ENCODE assay signal across 30 mouse cellular contexts in genomic region chr2:44518085-44518484, GRCm38 (mm10).
DNase-seq lines count a peak whose midpoint lies in the region; ATAC-seq and TF ChIP-seq lines count a peak whose summit lies in the region.
"Had no signal": no experiment of that assay in that cellular context is flagged by ENCODE, and none has a peak within 500 bp of the region (broad histone marks: within the 10 kb centered on the region; RNA-seq: fewer than 3 reads in every experiment).

No protein-coding gene starts in this region.

- intact Hi-C loops in gastrocnemius, adult 2 months (cut with DNase I), result no loop called here
- intact Hi-C loops in heart, postnatal 10 days (cut with DNase I), result no loop called here

- no peak overlapping the region for H3K9ac ChIP-seq in heart, postnatal 0 days (replicated peaks; ENCODE audit: low read depth, low read length)
- H3K9ac ChIP-seq in midbrain, postnatal 0 days (replicated peaks; ENCODE audit: low read length, poor library complexity, severe bottlenecking), result no peak overlapping the region
- no peak overlapping the region for H3K9ac ChIP-seq in midbrain, embryonic 15.5 days
- H3K9ac ChIP-seq: embryonic facial prominence, embryonic 13.5 days; forebrain, postnatal 0 days; heart, embryonic 13.5 days; hindbrain, embryonic 12.5 days had no signal

- peak overlapping the region; percentile 22; the same call in 1 of the 2 replicates for H3K4me2 ChIP-seq in heart, postnatal 0 days (ENCODE audit: low read depth, low read length)
- no peak overlapping the region for H3K4me2 ChIP-seq in midbrain, postnatal 0 days (ENCODE audit: low read depth, low read length, poor library complexity, severe bottlenecking)
- no peak overlapping the region for H3K4me2 ChIP-seq in midbrain, embryonic 15.5 days
- H3K4me2 ChIP-seq: embryonic facial prominence, embryonic 13.5 days; heart, embryonic 13.5 days; hindbrain, embryonic 12.5 days had no signal

- TF ChIP-seq CTCF in gastrocnemius, adult 2 months (IDR thresholded peaks at IDR 0.05), result no peak
- TF ChIP-seq CTCF in heart, postnatal 0 days (IDR thresholded peaks at IDR 0.05; ENCODE audit: low read depth), result no peak
- TF ChIP-seq CTCF in midbrain, postnatal 0 days (IDR thresholded peaks at IDR 0.05), result no peak

- peak overlapping the region; percentile 66 for H3K27ac ChIP-seq in gastrocnemius, adult 2 months
- no peak overlapping the region for H3K27ac ChIP-seq in heart, postnatal 0 days (ENCODE audit: low read depth)
- H3K27ac ChIP-seq in midbrain, postnatal 0 days (ENCODE audit: low read depth, low read length), result no peak overlapping the region
- H3K27ac ChIP-seq in midbrain, embryonic 15.5 days, result no peak overlapping the region
- H3K27ac ChIP-seq: embryonic facial prominence, embryonic 13.5 days; heart, embryonic 10.5 days; heart, embryonic 13.5 days; hindbrain, embryonic 12.5 days had no signal

- peak overlapping the region; percentile 15; the same call in 1 of the 2 replicates for H3K4me3 ChIP-seq in gastrocnemius, adult 2 months
- H3K4me3 ChIP-seq in heart, postnatal 0 days (ENCODE audit: low read depth, low read length), result no peak overlapping the region
- no peak overlapping the region for H3K4me3 ChIP-seq in midbrain, postnatal 0 days (ENCODE audit: low read depth, low read length)
- H3K4me3 ChIP-seq in midbrain, embryonic 15.5 days, result no peak overlapping the region
- H3K4me3 ChIP-seq: embryonic facial prominence, embryonic 13.5 days; heart, embryonic 10.5 days; heart, embryonic 13.5 days; hindbrain, embryonic 12.5 days had no signal

- ATAC-seq in heart, postnatal 0 days (ENCODE audit: insufficient read depth, low read depth), result no peak
- no peak for ATAC-seq in midbrain, postnatal 0 days (ENCODE audit: low FRiP score)
- no peak for ATAC-seq in midbrain, embryonic 15.5 days (replicated peaks)
- ATAC-seq: forebrain, embryonic 14.5 days; forebrain, postnatal 0 days; intestine, postnatal 0 days; Patski had no signal

- 48% methylated on average over 4 of the region's 4 CpGs for WGBS in heart, postnatal 0 days
- WGBS in midbrain, postnatal 0 days, result 56% methylated on average over 4 of the region's 4 CpGs
- WGBS in midbrain, embryonic 15.5 days, result 70% methylated on average over 4 of the region's 4 CpGs

- no peaks in the 10 kb centered on the region for H3K9me3 ChIP-seq in heart, postnatal 0 days (replicated peaks; ENCODE audit: control insufficient read depth, low read length)
- H3K9me3 ChIP-seq in midbrain, postnatal 0 days (ENCODE audit: low read length), result no peaks in the 10 kb centered on the region
- no peaks in the 10 kb centered on the region for H3K9me3 ChIP-seq in midbrain, embryonic 15.5 days
- H3K9me3 ChIP-seq: embryonic facial prominence, embryonic 13.5 days; G1E; heart, embryonic 10.5 days; heart, embryonic 13.5 days; hindbrain, embryonic 12.5 days had no signal

- H3K27me3 ChIP-seq in heart, postnatal 0 days (ENCODE audit: control insufficient read depth, insufficient read depth, low read length), result no peaks in the 10 kb centered on the region
- no peaks in the 10 kb centered on the region for H3K27me3 ChIP-seq in midbrain, postnatal 0 days (ENCODE audit: insufficient read depth, low read length)
- no peaks in the 10 kb centered on the region for H3K27me3 ChIP-seq in midbrain, embryonic 15.5 days (replicated peaks)
- H3K27me3 ChIP-seq: CH12.LX; embryonic facial prominence, embryonic 13.5 days; heart, embryonic 13.5 days; hindbrain, embryonic 12.5 days; Patski had no signal

- no peaks in the 10 kb centered on the region for H3K36me3 ChIP-seq in heart, postnatal 0 days (replicated peaks; ENCODE audit: control insufficient read depth, insufficient read depth, low read length)
- no peaks in the 10 kb centered on the region for H3K36me3 ChIP-seq in midbrain, postnatal 0 days (ENCODE audit: insufficient read depth, low read length)
- H3K36me3 ChIP-seq in midbrain, embryonic 15.5 days (replicated peaks), result no peaks in the 10 kb centered on the region
- H3K36me3 ChIP-seq: embryonic facial prominence, embryonic 13.5 days; G1E; heart, embryonic 10.5 days; heart, embryonic 13.5 days; hindbrain, embryonic 12.5 days had no signal

- TF ChIP-seq EP300 in heart, postnatal 0 days (IDR thresholded peaks at IDR 0.05; ENCODE audit: low read depth), result no peak

- DNase-seq in gastrocnemius, adult 2 months, result no peak
- DNase-seq in gastrocnemius, adult 8-10 months (ENCODE audit: low spot score in 2 of 2), result no peak
- peak; percentile 18 for DNase-seq in heart, postnatal 0 days (ENCODE audit: low spot score)
- DNase-seq in heart, postnatal 10 days, result no peak
- peak; percentile 12 for DNase-seq in midbrain, postnatal 0 days (ENCODE audit: low spot score)
- DNase-seq in retina, postnatal 1 day, result peak; percentile 57
- no peak for DNase-seq in retina, embryonic 14.5 days (ENCODE audit: low spot score)
- DNase-seq: adrenal gland, postnatal 10 days; adrenal gland, postnatal 36 days; B cell, adult 2 months; cerebellum, adult 11 months; cerebellum, adult 2 months; cerebellum, adult 9-11 months; cerebellum, postnatal 25 days; forebrain, postnatal 0 days; gastrocnemius, postnatal 10 days; gastrocnemius, postnatal 36 days; heart, postnatal 14 days; heart, postnatal 4 days; kidney, adult 2 months had no signal

- peaks cover 7% of the 10 kb centered on the region; the same call in 1 of the 2 replicates for H3K4me1 ChIP-seq in heart, postnatal 0 days (ENCODE audit: control insufficient read depth, insufficient read depth)
- no peaks in the 10 kb centered on the region for H3K4me1 ChIP-seq in midbrain, postnatal 0 days (ENCODE audit: insufficient read depth, low read length)
- H3K4me1 ChIP-seq in midbrain, embryonic 15.5 days, result no peaks in the 10 kb centered on the region
- H3K4me1 ChIP-seq: embryonic facial prominence, embryonic 13.5 days; heart, embryonic 10.5 days; hindbrain, embryonic 12.5 days had no signal

Comparison
In these comparisons a context has a peak if more than half of its experiments do, and no peak if none do; other contexts are left out.
1. DNase-seq: peak in heart, postnatal 0 days (single experiment), midbrain, postnatal 0 days (single experiment) and retina, postnatal 1 day (single experiment); none in gastrocnemius, adult 2 months (single experiment), gastrocnemius, adult 8-10 months (0 of 2), heart, postnatal 10 days (0 of 2) and retina, embryonic 14.5 days (single experiment).